Mouse (Mus musculus) heart, adult 2 months (tissue): ENCODE measurements around the gene Polr3b. TPM values are rescaled to one million over a fixed set of nuclear protein-coding genes. Genes with fewer than 3 reads are reported as not detected.

ENCODE experiments used
- DNase-seq, 2 experiments: peaks; one replicate each; pipeline ENCODE4 v3.0.0; 2021
- H3K27ac ChIP-seq: fragments of 200-600 bp; 2 replicates; pipeline ENCODE4 v1.8.1; 2022
- H3K27me3 ChIP-seq: fragments of 200-500 bp; 2 replicates; pipeline ENCODE4 v1.6.1; 2012; ENCODE audit warnings: mild to moderate bottlenecking, low read length, inconsistent platforms, mixed read lengths; ENCODE audit not compliant: control insufficient read depth, insufficient read depth
- H3K36me3 ChIP-seq: fragments of 200-500 bp; 2 replicates; pipeline ENCODE4 v1.6.1; 2012; ENCODE audit warnings: low read length, inconsistent platforms; ENCODE audit not compliant: control insufficient read depth, insufficient read depth
- H3K4me1 ChIP-seq: fragments of 200-500 bp; 2 replicates; pipeline ENCODE4 v1.6.1; 2011; ENCODE audit warnings: low read length; ENCODE audit not compliant: control insufficient read depth, insufficient read depth
- H3K4me3 ChIP-seq: fragments of 200-600 bp; 2 replicates; pipeline ENCODE4 v1.8.1; 2022
- H3K79me2 ChIP-seq: fragments of 200-500 bp; replicated peaks from 2 replicates; pipeline ENCODE4 v1.6.1; 2012; ENCODE audit warnings: mild to moderate bottlenecking, inconsistent platforms, low read length, moderate library complexity, mixed read lengths; ENCODE audit not compliant: control insufficient read depth, insufficient read depth
- H3K9ac ChIP-seq: fragments of 200-500 bp; 2 replicates; pipeline ENCODE4 v1.6.1; 2012; ENCODE audit warnings: low read depth, mild to moderate bottlenecking, control low read depth, inconsistent platforms, low read length, mixed read lengths
- CTCF ChIP-seq: fragments of 200-600 bp; IDR thresholded peaks from 2 replicates; pipeline ENCODE4 v1.8.1; 2022; ENCODE audit warnings: antibody characterized with exemption, mild to moderate bottlenecking, moderate library complexity
- EP300 ChIP-seq: fragments of 200-500 bp; IDR thresholded peaks from 2 replicates; pipeline ENCODE4 v1.6.1; 2011; ENCODE audit warnings: low read depth, low read length, control low read depth; ENCODE audit not compliant: insufficient read depth
- POLR2A ChIP-seq: fragments of 200-500 bp; IDR thresholded peaks from 2 replicates; pipeline ENCODE4 v1.6.1; 2011; ENCODE audit warnings: mild to moderate bottlenecking, low read depth, low read length, control low read depth; ENCODE audit not compliant: insufficient read depth
- WGBS: fragments of 180-500 bp; shearing (Covaris S2); methylation state at CpG from one replicate; pipeline ENCODE4 v1.1.7; 2018; 5-methylcytosine and 5-hydroxymethylcytosine counted together
- intact Hi-C: fragments of 180-260 bp; cut with DNase I; formaldehyde crosslinking; loops from one replicate; pipeline ENCODE4 v1.15.1; 2025
- long read RNA-seq: library from polyadenylated mRNA; stranded (forward); transcript quantifications from one replicate; pipeline ENCODE4 v2.0.0, GENCODE M21; 2021
- polyA plus RNA-seq: library from polyadenylated mRNA; depleted of rRNA; stranded (reverse); fragments of >200 nt; gene quantifications from 2 replicates; pipeline ENCODE4 v1.2.3, GENCODE M21; 2012; rRNA removed
- total RNA-seq, 2 experiments: library from RNA; stranded (reverse); gene quantifications; 2 replicates each; pipeline ENCODE4 v1.2.3; 2021

The Polr3b gene
- total RNA-seq: 10 to 100 TPM in 1 of 2 experiments, 1 to 10 TPM in 1; 8.9 to 10.9 TPM
- polyA plus RNA-seq: 3.0 and 5.1 TPM in 2 replicates
- long read RNA-seq, full-length matches to known transcripts: 1 of 2 reads
- long read RNA-seq, partial matches to known transcripts: 1 of 2 reads
- long read RNA-seq, other reads (novel, unspliced or antisense): 0 of 2 reads

- intact Hi-C loops: loop anchor here (2.0 to 5.0 kb wide), 3 partner anchors 45 to 107 kb away; partner anchors contain the start of genes Ckap4 and Tcp11l2
- no peaks in the 10 kb centered on the region for H3K4me1 ChIP-seq
- H3K79me2 ChIP-seq: no peaks in the 10 kb centered on the region
- peak; percentile 92 for TF ChIP-seq POLR2A
- peak; percentile 31 for TF ChIP-seq CTCF
- peak; percentile 67; the same call in 1 of the 2 replicates for TF ChIP-seq EP300
- DNase-seq: peak; percentile 93 to 95
- H3K36me3 ChIP-seq: peaks cover 3% of the 10 kb centered on the region; the same call in 1 of the 2 replicates
- H3K27ac ChIP-seq: peak within 1 kb of the TSS; percentile 98
- 5% methylated on average over 53 of the region's 53 CpGs for WGBS
- H3K27me3 ChIP-seq: no peaks in the 10 kb centered on the region
- H3K4me3 ChIP-seq: peak within 1 kb of the TSS; percentile 70
- H3K9ac ChIP-seq: peak within 1 kb of the TSS; percentile 73
These were observed at the start of gene Polr3b for GRCm38 (mm10) chr10:84621826-84622790. Polr3b (plus strand) TSS chr10:84622292.

- Histone ChIP-seq H3K4me3 (no peak overlapping the region), H3K79me2 (peaks cover 8% of the 10 kb centered on the region), H3K27me3 (no peaks in the 10 kb centered on the region), H3K27ac (no peak overlapping the region), H3K9ac (no peak overlapping the region), H3K4me1 (peaks cover 6% of the 10 kb centered on the region), H3K36me3 (peaks cover under 1% of the 10 kb centered on the region)
- DNase-seq: no peak
- TF ChIP-seq EP300 (no peak), POLR2A (no peak), CTCF (no peak)
- 45% methylated on average over 5 of the region's 5 CpGs for WGBS
- intact Hi-C loops: no loop called here
These were observed 48.2 kb upstream of the Polr3b start for GRCm38 (mm10) chr10:84573671-84574420.

GRCm38 (mm10) chr10:84576029-84576394 lies 46.1 kb upstream of the Polr3b start:
- Histone ChIP-seq H3K9ac (peak overlapping the region; percentile 43), H3K36me3 (peaks cover 22% of the 10 kb centered on the region), H3K79me2 (peaks cover 8% of the 10 kb centered on the region), H3K4me3 (peak overlapping the region; percentile 97), H3K27me3 (no peaks in the 10 kb centered on the region), H3K27ac (peak overlapping the region; percentile 100), H3K4me1 (peaks cover 11% of the 10 kb centered on the region)
- under 1% methylated on average over 14 of the region's 14 CpGs for WGBS
- no peak for DNase-seq
- no peak for TF ChIP-seq CTCF
- TF ChIP-seq EP300: peak; percentile 84
- intact Hi-C loops: loop anchor here (1.0 to 2.0 kb wide), 2 partner anchors 40 to 47 kb away; partner anchors contain the start of gene Polr3b

GRCm38 (mm10) chr10:84576395-84577070 lies 45.6 kb upstream of the Polr3b start, which contains the start of gene Tcp11l2:
Tcp11l2 (plus strand) TSS chr10:84576626.
- TF ChIP-seq CTCF (peak; percentile 19; the same call in 1 of the 2 replicates), EP300 (no peak), POLR2A (peak; percentile 85)
- peak; percentile 96 for DNase-seq
- intact Hi-C loops: loop anchor here (1.0 to 2.0 kb wide), 2 partner anchors 40 to 46 kb away; partner anchors contain the start of gene Polr3b
- peaks cover 16% of the 10 kb centered on the region for H3K4me1 ChIP-seq
- peak within 1 kb of the TSS; percentile 100 for H3K27ac ChIP-seq
- H3K79me2 ChIP-seq: peaks cover 8% of the 10 kb centered on the region
- under 1% methylated on average over 46 of the region's 46 CpGs for WGBS
- peak within 1 kb of the TSS; percentile 96 for H3K9ac ChIP-seq
- H3K27me3 ChIP-seq: no peaks in the 10 kb centered on the region
- peak within 1 kb of the TSS; percentile 97 for H3K4me3 ChIP-seq
- H3K36me3 ChIP-seq: peaks cover 25% of the 10 kb centered on the region

- TF ChIP-seq CTCF (no peak), POLR2A (0 out of 2 replicates have a peak, but pooled peaks have one; percentile 19), EP300 (peak; percentile 79)
- Histone ChIP-seq H3K27me3 (no peaks in the 10 kb centered on the region), H3K9ac (peak overlapping the region; percentile 96), H3K79me2 (peaks cover 8% of the 10 kb centered on the region), H3K27ac (peak overlapping the region; percentile 100), H3K4me3 (peak overlapping the region; percentile 97), H3K36me3 (peaks cover 31% of the 10 kb centered on the region), H3K4me1 (peaks cover 17% of the 10 kb centered on the region)
- peak; percentile 89 to 91 for DNase-seq
- intact Hi-C loops: loop anchor here (2.0 kb wide), 1 partner anchor 46 kb away; the partner anchor contains the start of gene Polr3b
- 1% methylated on average over 38 of the region's 38 CpGs for WGBS
These were observed 44.9 kb upstream of the Polr3b start for GRCm38 (mm10) chr10:84577071-84577727.
